Mouse (Mus musculus): Measurements from ENCODE around the gene H2-DMa.
"Not testable (repeated sequence)": the region's sequence is repeated elsewhere in the genome, so short reads cannot be mapped to it uniquely, and the experiment has no call there.

Gene H2-DMa

DNA sequence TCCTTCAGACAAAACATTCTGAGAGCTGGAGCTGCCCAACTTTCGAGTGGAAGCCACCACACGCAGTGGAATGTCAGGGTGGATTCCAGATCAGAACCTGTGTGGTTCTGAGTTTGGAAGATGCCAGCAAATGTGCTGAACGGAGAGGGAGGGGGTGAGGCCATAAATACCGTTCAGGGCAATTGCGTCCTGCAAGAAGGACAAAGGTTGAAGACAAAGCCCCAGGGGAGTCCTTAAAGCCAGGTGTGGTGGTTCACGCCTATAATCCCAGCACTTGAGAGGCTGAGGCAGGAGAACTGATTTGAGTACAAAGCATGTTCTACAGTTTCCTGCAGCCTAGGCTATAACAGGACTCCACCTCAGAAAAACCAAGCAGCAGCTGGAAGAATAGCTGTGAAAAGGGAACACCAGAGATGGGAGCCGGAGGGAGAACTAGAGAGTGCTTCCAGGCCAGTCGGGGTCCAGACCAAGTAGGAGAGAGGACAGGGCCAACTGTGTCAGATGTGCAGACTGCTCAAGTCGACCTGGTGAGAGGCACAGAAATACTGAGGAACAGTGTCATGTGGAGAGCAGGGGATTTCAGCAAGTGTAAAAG, 7.6 kb downstream of the H2-DMa start:
- DNase-seq (ENCODE audit: low read depth), result no peak

GRCm38 (mm10) chr17:34127475-34127874, 8.1 kb downstream of the H2-DMa start:
- no peak for DNase-seq (ENCODE audit: low read depth)

DNA sequence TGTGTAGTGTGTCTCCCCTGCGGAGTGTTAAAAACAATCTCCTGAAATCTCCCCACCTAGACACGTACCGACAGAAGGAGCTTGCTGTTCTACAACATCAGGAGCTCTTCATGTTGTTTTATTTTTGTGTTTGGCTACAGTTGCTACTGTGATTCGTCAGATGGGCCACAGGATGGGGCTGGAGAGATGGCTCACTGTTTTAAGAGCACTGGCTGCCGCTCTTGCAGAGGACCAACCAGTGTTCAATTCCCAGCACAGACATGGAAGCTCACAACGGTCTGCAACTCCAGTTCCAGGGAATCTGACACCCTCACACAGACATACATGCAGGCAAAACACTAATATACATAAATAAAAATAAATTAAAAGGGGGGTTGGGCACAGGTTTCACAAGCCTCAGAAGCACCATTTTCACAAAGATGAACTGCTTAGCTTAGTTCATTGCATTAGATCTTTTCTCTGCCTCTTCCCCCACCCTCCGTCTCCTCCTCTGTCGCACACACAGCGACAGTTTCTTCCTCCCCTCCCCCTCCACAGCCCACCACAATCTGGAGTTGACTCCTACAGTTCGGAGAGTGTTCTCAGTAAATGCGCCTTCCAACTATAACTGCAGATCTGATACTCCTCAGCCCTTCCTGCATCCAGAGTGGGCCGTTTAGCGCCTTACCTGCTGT, 9.1 kb downstream of the H2-DMa start:
- no peak for DNase-seq (ENCODE audit: low read depth)

- no peak for DNase-seq (ENCODE audit: low read depth)
Measured at GRCm38 (mm10) chr17:34128944-34129791, 9.8 kb downstream of the H2-DMa start.

DNA sequence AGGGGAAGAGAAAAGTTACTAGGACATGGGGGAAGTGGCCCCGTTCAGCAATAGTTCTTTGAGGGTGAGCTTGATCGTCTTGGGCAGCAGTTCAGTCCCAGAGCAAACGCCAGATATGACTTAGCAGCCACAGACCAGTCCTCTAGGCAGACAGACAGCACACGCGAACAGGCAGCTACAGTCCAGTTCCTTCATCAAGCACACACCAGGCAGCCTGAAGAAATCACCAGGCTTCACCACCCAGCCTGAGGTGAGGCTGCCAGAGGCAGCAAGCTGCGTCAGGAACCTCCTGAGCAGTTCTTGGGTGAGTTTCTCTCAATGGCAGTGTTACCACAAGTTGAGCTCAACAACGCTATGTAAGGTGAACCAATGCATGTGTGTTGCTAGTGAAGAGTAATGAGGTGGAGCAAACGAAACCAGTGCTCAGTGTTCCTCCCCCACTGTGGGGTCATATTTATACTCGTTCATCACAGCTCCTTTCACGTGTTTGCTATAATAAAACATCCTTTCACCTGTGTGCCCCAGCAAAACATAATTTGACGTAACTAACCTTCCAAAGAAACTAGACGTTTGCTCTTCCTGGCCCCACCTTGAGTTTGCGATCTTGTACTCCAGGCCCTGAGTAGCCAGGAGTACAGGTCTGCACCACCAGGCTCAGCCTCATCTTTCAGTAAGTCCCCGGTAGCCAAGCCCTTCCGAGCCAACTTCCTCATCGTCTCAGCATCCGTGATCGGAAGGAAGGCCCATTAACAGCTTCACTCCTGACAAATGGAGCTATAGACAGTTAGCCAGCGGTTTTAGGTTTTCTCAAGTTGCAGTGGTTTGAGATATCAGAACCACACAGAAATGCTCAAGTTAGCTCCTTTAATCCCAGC, 11.0 kb downstream of the H2-DMa start:
- DNase-seq (ENCODE audit: low read depth), result no peak

DNA sequence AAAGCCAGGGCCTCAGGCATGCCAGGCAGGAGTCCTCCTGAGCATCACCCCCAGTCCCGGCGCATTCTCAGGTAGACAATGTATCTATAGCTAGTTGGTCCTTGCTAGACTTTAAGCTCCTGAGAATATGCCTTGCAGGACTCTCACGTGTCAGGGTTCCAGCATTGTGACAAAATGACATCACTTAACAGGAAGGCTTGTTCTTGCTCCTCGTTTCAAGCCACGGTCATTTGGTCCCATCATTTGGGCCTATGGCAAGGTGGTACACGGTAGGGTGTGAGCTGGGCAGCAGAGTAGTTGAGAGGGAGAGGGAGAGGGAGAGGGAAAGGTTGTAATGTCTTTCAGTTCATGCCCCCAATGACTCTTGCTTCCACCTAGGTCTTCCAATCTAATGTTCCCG, 12.6 kb downstream of the H2-DMa start:
- no peak for DNase-seq (ENCODE audit: low read depth)

DNA sequence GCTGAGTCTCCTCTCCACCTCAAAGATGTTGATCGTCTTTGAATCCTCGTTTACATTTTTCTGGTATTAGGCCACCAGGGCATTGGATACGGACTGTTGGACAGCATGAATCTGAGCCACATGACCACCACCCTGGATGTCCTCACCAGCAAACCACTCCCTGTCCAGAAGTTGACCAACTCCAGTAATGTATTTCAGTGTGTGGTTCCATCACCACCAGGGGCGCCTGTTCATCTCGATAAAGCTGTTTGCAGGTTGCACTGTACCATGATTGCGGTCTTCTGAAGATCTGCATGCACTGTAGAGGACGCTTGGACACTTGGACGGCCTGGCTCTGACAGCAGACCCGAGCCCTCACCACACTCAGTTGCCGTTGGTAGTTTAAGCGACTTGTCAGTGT, 13.9 kb downstream of the H2-DMa start:
- no peak for DNase-seq (ENCODE audit: low read depth)

- no peak for DNase-seq (ENCODE audit: low read depth)
Measured at GRCm38 (mm10) chr17:34134451-34134850, 15.1 kb downstream of the H2-DMa start.

DNA sequence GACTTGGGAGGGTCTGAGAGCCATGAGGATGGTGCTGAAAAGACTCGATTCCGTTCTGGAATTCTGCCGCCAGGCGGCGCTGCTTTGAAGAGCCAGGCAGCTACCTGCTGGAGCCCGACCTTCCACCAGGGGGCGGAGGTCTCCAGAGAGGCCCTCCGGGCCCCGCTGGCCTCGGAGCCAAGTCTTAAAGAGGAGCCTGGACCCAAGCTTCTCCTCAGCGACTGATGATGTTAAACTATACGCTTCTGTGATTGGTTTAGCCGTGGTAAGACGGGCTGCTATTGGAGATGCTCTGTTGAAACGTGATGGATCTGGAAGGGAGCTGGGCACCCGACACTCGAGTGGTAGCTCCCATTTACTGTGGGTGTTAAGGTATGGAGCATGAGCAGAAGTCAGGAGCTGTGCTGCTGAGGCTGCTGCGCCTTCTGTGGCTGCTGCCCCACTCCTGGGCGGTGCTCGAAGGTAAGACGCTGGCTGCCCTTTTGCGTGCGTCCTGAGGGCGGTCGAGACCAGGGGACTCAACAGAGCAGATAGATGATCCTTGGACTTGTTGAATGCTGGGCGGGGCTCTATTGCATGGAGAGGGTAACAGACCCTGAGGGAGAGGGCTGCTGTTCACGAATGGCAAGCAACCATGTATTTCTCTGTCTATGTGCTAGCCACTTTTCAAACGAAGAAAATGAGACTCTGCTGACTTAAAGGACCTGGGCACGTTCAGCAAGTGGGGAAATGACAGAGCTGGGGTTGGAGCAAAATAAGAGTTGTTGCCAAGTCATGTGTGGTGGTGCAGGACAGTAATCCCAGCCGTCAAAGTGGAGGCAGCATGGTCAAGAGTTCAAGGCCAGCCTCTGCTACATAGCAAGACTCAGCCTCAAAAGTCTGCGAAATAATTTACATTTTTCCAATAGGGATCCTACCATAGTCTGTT, 16.2 kb downstream of the H2-DMa start:
- DNase-seq (ENCODE audit: low read depth), result peak; percentile 100

DNA sequence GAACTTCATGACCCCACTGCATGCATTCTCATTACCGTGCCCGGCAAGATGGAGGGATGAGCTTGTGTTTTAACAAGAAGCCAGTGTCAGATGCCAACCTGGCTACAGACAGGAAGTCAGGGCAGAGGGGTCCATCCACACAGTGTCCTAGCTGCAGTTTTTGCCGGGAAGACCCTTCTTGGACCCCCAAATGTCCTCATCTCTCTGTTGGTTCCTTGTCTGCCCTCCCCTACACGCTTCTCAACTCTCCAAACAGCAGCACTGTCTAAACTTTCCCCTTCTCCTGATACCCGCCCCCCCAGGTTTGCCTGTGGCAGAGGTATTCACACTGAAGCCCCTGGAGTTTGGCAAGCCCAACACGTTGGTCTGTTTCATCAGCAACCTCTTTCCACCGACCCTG, 18.3 kb downstream of the H2-DMa start:
- DNase-seq (ENCODE audit: low read depth), result no peak

DNA sequence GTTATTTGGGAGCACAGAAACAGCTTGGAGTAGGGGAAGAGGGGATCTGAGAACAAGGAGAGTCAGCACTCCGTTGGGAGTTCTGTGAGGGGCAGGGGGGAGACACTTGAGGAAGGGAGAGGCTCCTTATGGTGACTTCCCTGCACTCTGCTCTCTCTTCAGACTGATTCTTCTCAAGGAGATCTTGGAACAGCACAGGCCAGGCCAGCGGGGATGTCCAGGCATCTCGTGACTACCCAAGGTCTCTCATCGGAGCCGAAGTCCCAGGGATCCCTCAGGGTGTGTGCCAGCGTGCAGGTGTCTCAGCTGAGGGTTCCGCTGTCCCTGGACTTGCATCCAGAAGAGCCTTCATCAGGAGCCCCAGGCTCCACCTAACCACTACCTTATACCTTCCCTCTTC, 19.3 kb downstream of the H2-DMa start:
- DNase-seq (ENCODE audit: low read depth), result no peak

GRCm38 (mm10) chr17:34139416-34139815, 20.1 kb downstream of the H2-DMa start:
- DNase-seq (ENCODE audit: low read depth), result no peak

- DNase-seq (ENCODE audit: low read depth), result no peak
Measured at GRCm38 (mm10) chr17:34140240-34140639, 20.9 kb downstream of the H2-DMa start.

DNA sequence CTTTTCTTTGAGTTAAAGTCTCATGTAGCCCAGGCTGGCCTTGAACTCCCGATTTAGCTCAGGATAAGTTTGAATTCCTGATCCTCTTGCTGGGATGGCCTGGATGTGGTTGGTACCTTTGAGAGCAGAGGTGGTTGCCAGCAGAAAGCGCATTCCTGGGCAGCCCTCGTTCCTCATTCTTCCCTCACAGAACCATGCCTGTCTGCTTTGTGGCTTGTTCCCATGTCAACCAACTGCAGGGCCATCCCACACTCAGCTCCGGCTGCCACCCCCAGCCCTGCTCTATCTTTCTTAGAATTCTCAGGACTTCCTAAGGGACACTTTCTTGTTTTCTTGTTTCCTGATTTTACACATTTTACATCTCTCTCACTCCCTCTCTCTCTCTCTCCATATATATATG, 22.1 kb downstream of the H2-DMa start:
- DNase-seq (ENCODE audit: low read depth), result no peak

DNA sequence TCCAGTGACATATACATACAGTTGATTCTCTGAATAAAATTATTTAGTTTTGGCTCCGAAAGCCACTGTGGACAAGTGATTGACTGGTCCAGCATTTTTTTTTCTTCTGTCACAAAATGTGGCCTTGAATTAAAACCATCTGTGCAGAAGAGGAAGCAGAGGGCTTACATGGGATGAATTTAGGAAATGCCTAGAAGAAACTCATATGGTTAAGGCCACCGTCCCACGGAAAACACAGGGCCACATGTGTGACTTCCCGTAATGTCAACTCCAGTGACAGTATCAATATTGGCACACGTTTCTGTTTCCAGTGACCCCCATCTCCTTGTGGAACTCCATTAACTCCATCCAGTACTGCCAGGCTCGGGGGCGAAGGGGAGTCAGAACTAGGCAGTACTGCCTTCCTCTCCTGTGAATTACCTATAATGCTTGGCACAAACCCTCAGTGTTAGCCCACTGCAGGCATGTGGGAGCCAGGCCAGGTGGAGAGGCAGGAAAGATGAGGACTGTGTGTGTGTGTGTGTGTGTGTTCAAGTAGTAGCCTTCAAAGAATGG, 23.2 kb downstream of the H2-DMa start:
- DNase-seq (ENCODE audit: low read depth), result no peak

DNA sequence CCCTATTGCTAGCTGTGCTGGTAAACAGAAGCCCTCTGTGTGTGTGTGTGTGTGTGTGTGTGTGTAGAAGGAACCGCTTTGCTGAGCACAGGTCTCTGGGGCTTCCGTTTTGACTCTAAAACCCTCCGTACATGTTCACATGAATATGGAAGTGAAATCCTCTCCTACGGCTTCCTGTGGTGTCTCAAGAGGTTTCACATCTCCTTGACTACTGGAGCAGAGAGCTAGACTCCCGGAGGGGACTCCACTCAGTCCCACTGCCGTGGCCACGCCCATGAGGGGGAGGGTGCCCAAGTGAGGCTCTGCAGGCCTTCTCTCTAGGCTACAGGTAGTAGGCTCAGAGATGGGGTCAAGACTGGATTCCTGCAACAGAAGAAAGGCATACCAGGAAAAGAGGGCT, 23.7 kb downstream of the H2-DMa start, which contains the start of gene H2-DMb2:
H2-DMb2 (plus strand) TSS at position 275 of the 400 bp plus-strand sequence.
- DNase-seq (ENCODE audit: low read depth), result no peak

- DNase-seq (ENCODE audit: low read depth), result no peak
Measured at GRCm38 (mm10) chr17:34143461-34143860, 24.1 kb downstream of the H2-DMa start.

DNA sequence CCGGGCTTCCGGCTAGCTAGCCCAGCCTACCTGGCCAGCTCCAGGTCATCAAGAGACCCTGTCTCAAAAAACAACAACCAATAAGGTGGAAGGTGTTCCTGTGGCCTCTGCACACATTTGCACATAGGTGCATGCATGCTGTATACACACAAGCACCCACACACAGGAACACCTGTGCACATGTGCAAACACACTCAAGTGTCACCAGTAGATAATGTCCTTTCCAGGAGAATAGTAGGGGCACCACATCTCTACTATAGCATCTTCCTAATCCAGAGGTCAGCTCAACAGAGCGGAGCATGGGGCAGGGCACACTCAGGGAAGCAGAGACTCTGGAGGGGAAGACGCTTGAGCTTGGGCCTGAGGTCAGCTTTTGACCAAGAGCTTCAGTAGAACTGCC, 24.9 kb downstream of the H2-DMa start:
- DNase-seq (ENCODE audit: low read depth), result not testable (repeated sequence)

GRCm38 (mm10) chr17:34144960-34145371, 25.6 kb downstream of the H2-DMa start:
- no peak for DNase-seq (ENCODE audit: low read depth)

DNA sequence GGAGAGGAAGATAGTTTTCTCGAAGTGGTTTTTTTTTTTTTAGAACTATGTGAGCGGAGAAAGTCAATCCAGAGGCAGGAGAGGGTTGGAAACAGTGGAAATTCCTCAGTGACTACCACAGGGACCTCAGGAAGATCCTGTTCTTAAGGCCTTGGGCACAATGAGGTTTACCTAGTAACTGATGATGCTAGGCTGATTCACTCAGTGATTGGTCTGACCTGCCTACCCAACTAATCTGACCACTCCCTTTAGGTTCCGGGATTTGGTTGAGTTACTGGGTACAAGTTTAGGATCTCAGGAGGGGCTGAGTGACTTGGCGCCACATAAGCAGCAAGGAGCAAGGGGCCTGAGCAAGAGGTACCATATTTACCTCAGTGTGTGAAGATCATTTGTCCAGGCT, 33.6 kb downstream of the H2-DMa start, which contains the start of gene H2-DMb1:
H2-DMb1 (plus strand) TSS at position 150 of the 400 bp plus-strand sequence.
- DNase-seq (ENCODE audit: low read depth), result no peak

All from c-Kit-positive CD71-negative TER-119-negative erythroid progenitor cells, embryonic 14.5 days (primary cell).